Mouse (Mus musculus) frontal cortex, adult 2 months (tissue): ENCODE data around the gene Schip1. TPM values are rescaled to one million over a fixed set of nuclear protein-coding genes. Genes with fewer than 3 reads are reported as not detected.

Experiments
- DNase-seq, 2 experiments: peaks; one replicate each; pipeline ENCODE4 v3.0.0; 2022; ENCODE audit warnings: low spot score in 1 of 2; ENCODE audit errors: extremely low spot score in 1 of 2
- polyA plus RNA-seq: library from polyadenylated mRNA; depleted of rRNA; stranded (reverse); fragments of >200 nt; gene quantifications from 2 replicates; pipeline ENCODE4 v1.2.3, GENCODE M21; 2012; rRNA removed

Schip1 gene
- 166 and 182 TPM in 2 replicates for polyA plus RNA-seq

DNA sequence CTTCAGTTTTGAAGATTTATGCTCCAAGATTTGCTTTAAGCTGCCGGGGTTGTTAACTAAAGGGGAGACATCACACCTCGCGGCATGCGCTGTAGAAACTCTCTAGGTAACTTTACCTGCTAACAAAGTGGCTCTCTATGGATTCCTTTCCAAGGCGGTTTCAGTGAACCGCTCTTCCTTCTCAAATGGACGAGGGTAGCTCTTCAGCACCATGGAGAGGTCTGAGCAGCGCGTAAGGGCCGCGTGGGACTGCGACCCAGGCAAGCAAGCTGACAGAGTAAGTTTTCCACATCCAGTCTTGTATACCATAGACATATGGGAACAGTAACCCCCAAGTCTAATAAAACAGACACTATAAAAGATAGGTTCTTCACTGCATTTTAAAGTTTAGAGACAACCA lies at the start of gene Schip1:
TSS of gene Schip1 (plus strand) at position 72 of the 400 bp plus-strand sequence.
- DNase-seq: no peak

DNA sequence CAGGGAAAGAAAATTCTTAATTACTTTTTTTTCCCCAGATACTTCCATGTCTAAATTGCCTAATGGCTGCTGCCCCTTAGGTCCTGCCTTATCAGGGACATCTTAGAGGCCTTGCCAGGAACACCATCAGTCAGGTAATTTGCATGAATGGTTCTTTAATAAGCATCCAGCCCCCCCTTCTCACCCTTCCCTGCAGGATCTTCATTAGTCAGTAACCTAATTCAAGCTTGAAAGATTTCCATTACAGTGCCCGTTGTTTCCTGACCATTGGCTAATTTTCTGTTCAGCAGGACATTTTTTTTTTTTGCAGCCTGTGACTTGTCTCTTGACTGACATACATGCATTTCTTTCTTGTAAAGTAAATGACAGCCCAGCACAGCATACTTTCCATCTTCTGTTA lies 48.8 kb upstream of the Schip1 start:
- DNase-seq: no peak

GRCm38 (mm10) chr3:68019401-68019800 lies 45.2 kb upstream of the Schip1 start:
- DNase-seq: no peak

DNA sequence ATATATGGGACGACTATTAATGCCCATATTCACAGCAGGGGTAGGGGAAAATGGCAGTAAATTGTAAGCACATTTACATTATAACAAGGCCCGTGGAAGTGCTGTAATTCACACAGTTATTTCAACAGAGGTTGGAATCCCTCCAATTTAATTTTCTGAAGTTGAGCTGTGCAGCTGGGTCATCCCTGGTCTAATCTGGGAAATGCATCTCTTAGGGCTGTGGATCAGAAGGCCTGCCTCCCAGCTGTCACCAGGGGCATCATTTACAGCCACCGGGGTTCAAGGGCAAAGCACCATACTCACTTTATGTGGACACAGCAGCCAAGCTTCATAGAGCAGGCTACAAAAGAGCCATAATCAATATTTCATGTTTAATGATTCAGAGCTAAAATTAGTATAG lies 28.5 kb upstream of the Schip1 start:
- DNase-seq: no peak

GRCm38 (mm10) chr3:68042951-68043350 lies 21.7 kb upstream of the Schip1 start:
- no peak for DNase-seq

- DNase-seq: peak in 1 of 2 experiments; percentile 77
These were observed 18.9 kb upstream of the Schip1 start for GRCm38 (mm10) chr3:68045475-68046416.

- peak in 1 of 2 experiments; percentile 72 for DNase-seq
These were observed 11.1 kb upstream of the Schip1 start for GRCm38 (mm10) chr3:68053538-68053937.

DNA sequence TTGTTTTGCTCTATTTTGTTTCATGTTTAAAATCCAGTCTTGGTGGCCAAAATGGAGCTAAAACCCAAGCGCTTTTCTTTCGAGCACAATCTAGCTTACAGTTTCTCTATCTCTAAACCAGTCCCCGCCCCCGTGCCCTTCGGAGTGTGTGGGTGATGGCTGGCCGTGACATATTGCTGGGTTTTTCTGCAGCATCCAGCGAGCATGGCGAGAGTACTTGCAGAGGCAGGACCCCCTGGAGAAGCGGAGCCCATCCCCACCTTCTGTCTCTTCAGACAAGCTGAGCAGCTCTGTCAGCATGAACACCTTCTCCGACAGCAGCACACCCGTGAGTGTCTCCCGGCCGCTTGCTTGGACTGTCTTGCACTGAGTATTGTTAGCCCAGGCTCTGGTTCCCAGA lies 9.5 kb upstream of the Schip1 start:
- peak; percentile 70 to 72 for DNase-seq

DNA sequence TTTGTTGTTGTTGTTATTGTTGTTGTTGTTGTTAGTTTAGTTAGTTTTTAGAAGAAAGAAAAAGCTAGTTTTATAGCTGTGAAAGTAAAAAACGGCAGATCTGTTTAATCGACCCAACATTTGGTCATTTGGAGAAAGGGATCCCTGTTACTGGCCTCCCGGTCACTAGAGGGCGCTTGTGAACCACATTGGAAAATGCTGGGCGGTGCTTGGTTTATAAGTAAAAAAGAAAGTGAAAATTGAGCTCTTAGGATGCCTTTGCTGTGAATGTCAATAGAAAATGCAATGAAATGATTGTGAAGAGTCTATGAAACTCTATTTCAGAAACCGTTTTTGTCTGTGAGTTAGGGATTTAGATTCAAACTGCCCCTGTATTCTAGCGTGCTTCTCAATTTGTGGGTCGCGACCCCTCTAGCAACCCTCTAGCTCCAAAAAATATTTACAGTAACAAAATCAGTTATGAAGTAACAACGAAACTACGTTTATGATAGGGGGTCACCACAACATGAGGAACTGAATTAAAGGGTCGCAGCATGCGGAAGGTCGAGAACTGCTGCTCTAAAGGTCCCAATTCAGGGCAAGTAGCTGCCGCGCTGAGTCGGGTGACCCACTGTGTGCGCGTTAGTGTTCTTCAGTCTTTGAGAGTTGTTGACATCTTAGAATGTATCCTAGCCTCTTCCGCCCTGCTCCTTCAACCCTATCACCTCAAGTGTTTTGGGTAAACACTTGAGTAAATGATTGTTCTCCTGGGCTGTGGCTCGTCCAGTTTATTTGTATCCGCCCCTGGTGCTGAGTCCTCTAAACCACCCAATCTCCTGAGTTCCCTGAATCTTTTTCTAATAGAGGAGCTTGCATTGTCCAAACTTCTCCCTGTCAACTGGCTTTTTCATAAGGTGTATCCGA lies 8.0 kb upstream of the Schip1 start:
- peak in 1 of 2 experiments; percentile 90 for DNase-seq

DNA sequence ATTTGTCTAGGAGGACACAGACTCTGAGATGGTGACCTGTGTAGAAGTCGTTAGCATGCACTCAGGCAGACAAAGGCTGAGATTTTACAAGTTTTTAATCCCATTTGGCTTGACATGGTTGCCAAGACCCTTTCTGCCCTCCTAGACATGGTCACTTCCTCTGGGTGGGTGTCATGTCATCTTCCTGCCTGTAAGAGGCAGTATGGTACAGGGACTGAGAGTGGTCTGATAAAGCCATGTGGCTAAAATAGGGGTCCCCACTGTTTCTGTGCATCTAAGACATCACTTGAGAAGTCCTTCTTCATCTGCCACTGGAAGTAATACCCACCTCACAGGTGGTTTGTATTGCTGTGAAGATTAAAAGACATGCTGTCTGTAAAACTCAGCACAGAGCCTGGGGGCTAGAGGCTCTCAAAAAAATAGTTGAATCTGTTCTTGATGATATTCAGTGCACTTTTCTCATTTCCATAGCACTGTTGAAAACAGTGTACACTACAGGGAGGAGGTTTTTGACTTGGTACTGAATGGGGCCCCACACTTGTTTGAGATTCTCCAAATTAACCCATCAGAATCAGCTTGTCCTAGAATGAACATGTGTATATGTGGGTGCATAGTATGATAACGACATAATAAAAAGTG lies 5.3 kb upstream of the Schip1 start:
- peak in 1 of 2 experiments; percentile 60 for DNase-seq

GRCm38 (mm10) chr3:68071395-68072386 lies 7.1 kb downstream of the Schip1 start:
- DNase-seq: no peak

DNA sequence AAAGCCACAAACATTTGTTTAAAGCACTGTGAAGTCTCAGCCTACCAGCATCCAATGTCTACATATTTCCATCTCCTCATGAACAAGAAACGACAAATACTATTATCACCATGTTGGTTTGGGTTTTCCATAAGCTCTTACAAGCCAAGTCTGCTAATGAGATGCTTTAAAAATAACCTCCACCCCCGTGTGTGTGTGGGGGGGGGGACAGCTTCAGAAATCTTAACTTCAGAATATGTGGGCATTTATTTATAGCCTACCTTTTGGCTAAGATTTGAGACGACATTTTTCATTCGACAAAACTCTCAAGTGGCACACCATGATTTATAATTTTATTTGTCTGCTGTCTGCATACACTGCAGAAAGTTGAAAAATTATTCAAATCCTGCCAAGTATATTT lies 12.8 kb downstream of the Schip1 start:
- peak in 1 of 2 experiments; percentile 50 for DNase-seq

DNA sequence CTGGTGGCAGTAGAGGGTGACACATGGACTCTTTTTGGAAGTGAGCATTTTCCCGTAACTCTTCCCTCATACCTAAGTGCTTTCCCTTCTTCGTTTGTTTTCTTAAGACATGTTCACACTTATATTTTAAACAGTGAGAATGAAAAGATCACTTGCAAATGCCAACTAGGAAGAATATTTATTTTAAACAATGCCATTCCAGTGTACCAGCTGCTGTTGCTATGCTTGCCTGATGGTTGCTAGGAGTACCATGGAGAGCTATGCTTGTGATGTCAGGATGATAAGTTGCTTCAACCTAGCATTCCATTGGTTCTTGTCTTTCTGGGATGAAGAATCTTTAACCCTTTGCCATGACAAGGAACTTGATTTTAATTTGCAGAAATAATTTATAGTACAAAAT lies 20.4 kb downstream of the Schip1 start:
- DNase-seq: peak in 1 of 2 experiments; percentile 31

DNA sequence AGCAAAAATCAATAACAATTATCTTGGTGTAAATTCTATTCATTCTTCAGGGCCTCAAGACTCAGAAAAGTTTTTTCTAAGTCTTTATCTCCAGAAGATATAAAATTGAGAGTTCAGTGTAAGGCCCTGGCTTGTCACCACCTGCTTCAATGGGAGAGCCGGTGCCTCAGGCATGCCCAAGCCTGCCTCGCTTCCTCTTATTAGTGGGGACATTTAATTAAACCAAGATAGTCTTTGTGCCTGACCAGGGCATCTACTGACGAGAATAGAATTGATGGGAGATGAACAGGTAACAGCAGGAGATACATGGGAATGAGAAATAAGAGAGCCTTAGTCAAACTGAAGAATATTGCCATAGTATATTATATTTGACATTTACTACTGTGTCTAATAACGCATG lies 27.5 kb downstream of the Schip1 start:
- DNase-seq: no peak

DNA sequence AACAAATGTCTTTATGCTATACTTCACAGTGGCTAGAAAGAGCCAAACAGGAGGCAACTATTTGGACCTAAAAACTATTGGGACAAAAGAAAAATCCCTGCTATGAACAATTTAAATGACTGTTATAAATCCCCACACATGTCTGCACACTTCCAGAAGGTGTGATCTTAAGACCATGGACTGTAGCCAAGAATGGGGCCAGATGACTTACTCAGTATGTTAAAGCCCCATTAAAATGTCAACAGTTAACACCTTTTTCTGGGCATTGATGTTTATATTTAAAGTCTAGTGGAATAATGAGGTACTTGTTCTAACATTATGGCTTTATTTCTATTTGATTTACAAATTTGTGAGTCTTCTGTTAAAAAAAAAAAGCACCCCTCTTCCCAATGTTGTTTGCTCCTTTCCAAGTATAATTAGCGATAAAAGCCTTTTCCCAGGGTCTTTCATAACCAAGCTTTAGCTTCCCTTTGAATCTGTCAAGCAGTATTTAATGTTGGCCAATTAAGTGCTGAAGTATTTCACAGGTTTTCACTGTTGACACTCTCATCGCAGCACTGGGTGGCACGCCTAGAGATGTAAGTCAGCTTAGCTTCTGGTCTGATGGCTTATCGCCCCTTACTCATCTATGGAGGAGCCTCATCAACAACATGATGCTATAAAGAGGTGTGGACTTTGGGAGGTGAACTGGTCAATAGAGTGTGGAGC lies 32.3 kb downstream of the Schip1 start:
- DNase-seq: no peak

DNA sequence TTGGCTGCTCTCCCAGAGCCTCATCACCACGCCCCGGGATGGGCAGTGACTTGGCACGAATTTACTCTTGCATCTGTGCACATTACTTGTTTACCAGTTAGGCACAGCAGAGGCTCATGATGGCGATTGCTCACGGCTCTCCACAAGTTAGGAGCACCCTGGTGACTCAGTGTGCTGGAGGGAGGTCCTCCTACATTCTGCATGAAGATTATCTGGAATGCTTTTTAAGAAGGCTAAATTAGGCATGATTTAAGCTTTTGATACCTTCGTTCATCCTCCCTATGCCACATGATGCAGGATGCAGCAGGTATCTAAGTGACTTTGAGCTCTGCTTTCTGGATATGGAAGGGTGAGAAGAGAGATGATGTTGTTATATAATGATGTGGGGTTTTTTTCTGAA lies 35.0 kb downstream of the Schip1 start:
- DNase-seq: peak in 1 of 2 experiments; percentile 19

DNA sequence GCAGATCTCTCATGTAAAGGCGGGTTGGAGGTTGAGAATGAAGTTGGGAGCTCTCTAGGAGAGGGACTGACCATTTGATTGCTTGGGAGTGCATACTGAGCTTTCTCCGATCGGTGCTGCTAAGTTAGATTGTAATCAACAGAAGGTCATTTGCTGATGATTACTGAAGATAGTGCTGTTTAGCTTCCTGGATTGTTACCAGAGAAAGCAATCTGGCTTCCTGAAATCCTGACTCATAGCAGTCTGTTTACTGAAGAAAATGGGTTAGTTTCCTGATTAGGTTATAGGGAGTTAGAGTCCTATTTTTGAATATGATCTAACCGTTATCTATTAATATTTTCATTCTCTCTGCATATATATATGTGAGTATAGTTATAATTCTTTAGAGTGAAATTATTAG lies 36.7 kb downstream of the Schip1 start:
- DNase-seq: peak in 1 of 2 experiments; percentile 18

DNA sequence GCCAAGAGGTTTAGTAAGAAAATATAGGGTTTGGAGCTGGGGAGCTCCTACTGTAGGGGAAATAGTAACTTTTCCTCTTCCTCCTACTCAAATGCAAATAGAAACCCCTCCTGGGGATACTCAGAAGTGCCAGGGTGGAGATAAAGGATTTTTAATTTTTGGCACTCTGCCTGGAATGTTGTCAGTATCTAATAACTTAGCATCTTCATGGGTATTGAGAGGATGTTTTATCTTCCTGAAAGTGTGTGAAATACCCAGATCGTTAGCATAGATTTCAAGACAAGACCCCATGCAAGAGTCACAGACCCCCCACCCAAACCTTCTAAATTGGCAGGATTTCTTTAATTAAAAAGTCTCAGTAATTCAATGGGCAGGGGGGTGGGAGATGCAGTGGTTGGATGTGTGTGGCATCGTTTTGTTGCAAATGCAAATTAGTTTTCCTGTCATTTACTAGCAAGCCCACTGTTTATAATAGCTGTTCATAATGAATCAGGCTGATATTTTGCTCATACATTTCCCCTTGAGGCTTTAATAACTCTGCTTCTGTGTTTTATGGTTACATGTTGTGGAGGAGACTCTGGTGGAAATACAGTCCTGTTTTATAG lies 40.6 kb downstream of the Schip1 start:
- no peak for DNase-seq
